9 mouse cellular contexts compared by ENCODE assay signal in the genomic region with DNA sequence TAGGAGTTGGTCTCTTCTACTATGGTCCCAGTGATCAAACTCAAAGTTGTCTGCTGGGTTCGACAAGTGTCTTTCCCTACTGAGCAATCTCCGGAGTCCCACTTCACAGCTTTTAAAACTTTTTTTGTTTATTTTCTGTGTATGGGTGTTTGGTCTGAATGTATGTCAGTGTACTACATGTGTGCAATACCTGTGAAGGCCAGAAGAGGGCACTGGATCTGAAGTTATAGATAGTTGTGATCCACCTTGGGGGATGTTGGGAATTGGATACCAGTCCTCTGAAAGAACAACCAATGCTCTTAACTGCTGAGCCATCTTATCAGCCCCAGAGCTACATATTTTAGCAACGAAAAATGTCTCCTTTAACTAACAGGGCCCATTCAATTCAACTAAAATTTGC.
DNase-seq lines count a peak whose midpoint lies in the region; ATAC-seq and TF ChIP-seq lines count a peak whose summit lies in the region.
"Had no signal": no experiment of that assay in that cellular context is flagged by ENCODE, and none has a peak within 500 bp of the region (broad histone marks: within the 10 kb centered on the region; RNA-seq: fewer than 3 reads in every experiment).

No protein-coding gene starts in this region.

- no peaks in the 10 kb centered on the region for H3K9me3 ChIP-seq in neural tube, embryonic 15.5 days (replicated peaks)
- H3K9me3 ChIP-seq: stomach, embryonic 15.5 days had no signal

- H3K36me3 ChIP-seq in heart, adult 2 months (ENCODE audit: control insufficient read depth, insufficient read depth, low read length), result no peaks in the 10 kb centered on the region
- H3K36me3 ChIP-seq in spleen, adult 2 months (ENCODE audit: control insufficient read depth, insufficient read depth, low read length), result no peaks in the 10 kb centered on the region; the same call in 1 of the 2 replicates
- H3K36me3 ChIP-seq in neural tube, embryonic 15.5 days, result no peaks in the 10 kb centered on the region

- no peak overlapping the region for H3K4me2 ChIP-seq in neural tube, embryonic 15.5 days
- H3K4me2 ChIP-seq: stomach, embryonic 15.5 days had no signal

- no peak for DNase-seq in heart, adult 2 months
- no peak for DNase-seq in heart, postnatal 25 days (ENCODE audit: low spot score)
- peak; percentile 7 to 8 for DNase-seq in spleen, adult 2 months (ENCODE audit: low read depth in 1 of 2, low spot score in 2 of 2)
- no peak for DNase-seq in spleen, postnatal 36 days (ENCODE audit: low spot score in 2 of 2)
- no peak for DNase-seq in adrenal gland, adult 2 months

- TF ChIP-seq POLR2A in heart, adult 2 months (IDR thresholded peaks at IDR 0.05; ENCODE audit: insufficient read depth, low read depth, low read length), result no peak
- no peak for TF ChIP-seq POLR2A in spleen, adult 2 months (IDR thresholded peaks at IDR 0.05; ENCODE audit: low read depth, low read length)

- TF ChIP-seq EP300 in heart, adult 2 months (IDR thresholded peaks at IDR 0.05; ENCODE audit: insufficient read depth, low read depth, low read length), result no peak

- intact Hi-C loops in heart, adult 2 months (cut with DNase I), result no loop called here
- intact Hi-C loops in heart, postnatal 25 days (cut with DNase I), result loop anchor here (5.0 kb wide), 1 partner anchor 34 kb away; no protein-coding TSS in a partner anchor

- no peak overlapping the region for H3K9ac ChIP-seq in heart, adult 2 months (ENCODE audit: low read depth, low read length)
- no peak overlapping the region for H3K9ac ChIP-seq in neural tube, embryonic 15.5 days (replicated peaks)
- H3K9ac ChIP-seq: stomach, embryonic 15.5 days had no signal

- no peaks in the 10 kb centered on the region for H3K79me2 ChIP-seq in heart, adult 2 months (replicated peaks; ENCODE audit: control insufficient read depth, insufficient read depth, low read length)

- peak; percentile 63; the same call in 1 of the 2 replicates for ATAC-seq in granulocyte monocyte progenitor cell, adult 5-6 weeks (replicated peaks; ENCODE audit: poor library complexity, severe bottlenecking)
- ATAC-seq in neural tube, embryonic 15.5 days (ENCODE audit: low FRiP score), result no peak
- no peak for ATAC-seq in inflammation-experienced regulatory T-cells, adult 6 months

- H3K4me3 ChIP-seq in heart, adult 2 months, result no peak overlapping the region
- no peak overlapping the region for H3K4me3 ChIP-seq in spleen, adult 2 months (ENCODE audit: extremely low read depth, insufficient read depth, insufficient read length)
- no peak overlapping the region for H3K4me3 ChIP-seq in neural tube, embryonic 15.5 days (replicated peaks)
- H3K4me3 ChIP-seq: stomach, embryonic 15.5 days had no signal

- H3K4me1 ChIP-seq in heart, adult 2 months (ENCODE audit: control insufficient read depth, insufficient read depth, low read length), result no peaks in the 10 kb centered on the region; the same call in 1 of the 2 replicates
- H3K4me1 ChIP-seq in spleen, adult 2 months (ENCODE audit: control insufficient read depth, insufficient read depth, insufficient read length), result no peaks in the 10 kb centered on the region
- H3K4me1 ChIP-seq in neural tube, embryonic 15.5 days, result peaks cover 3% of the 10 kb centered on the region; the same call in 1 of the 2 replicates
- H3K4me1 ChIP-seq: stomach, embryonic 15.5 days had no signal

- WGBS in heart, adult 2 months, result 95% methylated on average over 3 of the region's 3 CpGs
- WGBS in spleen, adult 2 months, result 87% methylated on average over 3 of the region's 3 CpGs
- 93% methylated on average over 3 of the region's 3 CpGs for WGBS in neural tube, embryonic 15.5 days

- TF ChIP-seq CTCF in heart, adult 2 months (IDR thresholded peaks at IDR 0.05), result peak; percentile 68
- no peak for TF ChIP-seq CTCF in spleen, adult 2 months (IDR thresholded peaks at IDR 0.05; ENCODE audit: extremely low read depth, insufficient read depth, insufficient read length, insufficient replicate concordance)

- no peak overlapping the region for H3K27ac ChIP-seq in heart, adult 2 months
- no peak overlapping the region for H3K27ac ChIP-seq in spleen, adult 2 months (ENCODE audit: insufficient read depth, low read length)
- no peak overlapping the region for H3K27ac ChIP-seq in neural tube, embryonic 15.5 days (replicated peaks)
- H3K27ac ChIP-seq: stomach, embryonic 15.5 days had no signal

- H3K27me3 ChIP-seq in heart, adult 2 months (ENCODE audit: control insufficient read depth, insufficient read depth, low read length), result no peaks in the 10 kb centered on the region
- H3K27me3 ChIP-seq in spleen, adult 2 months (ENCODE audit: control insufficient read depth, insufficient read depth, low read length), result no peaks in the 10 kb centered on the region
- H3K27me3 ChIP-seq in neural tube, embryonic 15.5 days (replicated peaks), result no peaks in the 10 kb centered on the region
- H3K27me3 ChIP-seq: stomach, embryonic 15.5 days had no signal

Comparison
In these comparisons a context has a peak if more than half of its experiments do, and no peak if none do; other contexts are left out.
1. DNase-seq: peak in spleen, adult 2 months (2 of 2); none in heart, adult 2 months (0 of 2), heart, postnatal 25 days (single experiment), spleen, postnatal 36 days (0 of 2) and adrenal gland, adult 2 months (single experiment).